Mouse (Mus musculus) heart, postnatal 0 days (tissue): ENCODE results near the gene Qprt. TPM values are rescaled to one million over a fixed set of nuclear protein-coding genes. Genes with fewer than 3 reads are reported as not detected.
"Not testable (repeated sequence)": the region's sequence is repeated elsewhere in the genome, so short reads cannot be mapped to it uniquely, and the experiment has no call there.

Experiments
- ATAC-seq: fragments of 200-750 bp; cut with Nextera tagmentation; 2 replicates; pipeline ENCODE4 v1.8.0; 2017; ENCODE audit warnings: low read depth, moderate number of reproducible peaks, moderate library complexity; ENCODE audit not compliant: insufficient read depth
- DNase-seq: peaks from one replicate; pipeline ENCODE4 v3.0.0-alpha.2; 2016; ENCODE audit warnings: low spot score
- H3K27ac ChIP-seq: fragments of 300-500 bp; sonication (generic); 2 replicates; pipeline ENCODE4 v1.5.1; 2014; ENCODE audit warnings: low read depth, mild to moderate bottlenecking
- H3K27me3 ChIP-seq: fragments of 300-500 bp; sonication (generic); 2 replicates; pipeline ENCODE4 v1.6.1; 2014; ENCODE audit warnings: low read length, mixed read lengths; ENCODE audit not compliant: control insufficient read depth, insufficient read depth
- H3K36me3 ChIP-seq: fragments of 300-500 bp; sonication (generic); replicated peaks from 2 replicates; pipeline ENCODE4 v1.6.1; 2014; ENCODE audit warnings: low read length, mixed read lengths; ENCODE audit not compliant: control insufficient read depth, insufficient read depth
- H3K4me1 ChIP-seq: fragments of 300-500 bp; sonication (generic); 2 replicates; pipeline ENCODE4 v1.6.1; 2014; ENCODE audit warnings: antibody characterized with exemption; ENCODE audit not compliant: control insufficient read depth, insufficient read depth
- H3K4me2 ChIP-seq: fragments of 300-500 bp; sonication (generic); 2 replicates; pipeline ENCODE4 v1.6.1; 2014; ENCODE audit warnings: low read depth, mild to moderate bottlenecking, low read length, moderate library complexity
- H3K4me3 ChIP-seq: fragments of 300-500 bp; sonication (generic); 2 replicates; pipeline ENCODE4 v1.5.1; 2014; ENCODE audit warnings: low read depth, low read length
- H3K9ac ChIP-seq: fragments of 300-500 bp; sonication (generic); replicated peaks from 2 replicates; pipeline ENCODE4 v1.6.1; 2014; ENCODE audit warnings: low read depth, low read length, mixed read lengths
- H3K9me3 ChIP-seq: fragments of 300-500 bp; sonication (generic); replicated peaks from 2 replicates; pipeline ENCODE4 v1.6.1; 2016; ENCODE audit warnings: low read length; ENCODE audit not compliant: control insufficient read depth
- CTCF ChIP-seq: IDR thresholded peaks from 2 replicates; pipeline ENCODE4 v1.5.1; 2016; ENCODE audit warnings: antibody characterized with exemption, control low read depth, low read depth
- EP300 ChIP-seq: IDR thresholded peaks from 2 replicates; pipeline ENCODE4 v1.6.1; 2016; ENCODE audit warnings: antibody characterized with exemption, low read depth
- WGBS: fragments of 180-500 bp; shearing (Covaris S2); extraction: QIAGEN DNeasy Blood & Tissue Kit; methylation state at CpG from one replicate; pipeline ENCODE4 v1.1.7; 2014; 5-methylcytosine and 5-hydroxymethylcytosine counted together
- polyA plus RNA-seq: library from polyadenylated mRNA; unstranded; fragments of >200 nt; fragmentation: Nextera tagmentation; extraction: Ambion mirVana; gene quantifications from 2 replicates; pipeline ENCODE4 v1.2.1, GENCODE M21; 2015
- total RNA-seq: library from RNA; depleted of rRNA; stranded (reverse); fragments of >200 nt; gene quantifications from 2 replicates; pipeline ENCODE4 v1.2.3, GENCODE M21; 2014; ENCODE audit warnings: low replicate concordance

The Qprt gene
- total and polyA plus RNA-seq, 2 experiments from 2014 or later, result 0.42 to 1.1 TPM

- Histone ChIP-seq H3K9me3 (no peaks in the 10 kb centered on the region), H3K27me3 (no peaks in the 10 kb centered on the region), H3K4me3 (no peak overlapping the region), H3K27ac (no peak overlapping the region), H3K36me3 (no peaks in the 10 kb centered on the region), H3K4me2 (no peak overlapping the region), H3K4me1 (peaks cover 9% of the 10 kb centered on the region; the same call in 1 of the 2 replicates), H3K9ac (no peak overlapping the region)
- no peak for TF ChIP-seq EP300
- no peak for TF ChIP-seq CTCF
- WGBS, result 86% methylated on average over 3 of the region's 3 CpGs
- ATAC-seq (no peak), DNase-seq (no peak)
Observed at GRCm38 (mm10) chr7:127088083-127088482, 33.9 kb downstream of the Qprt start.

GRCm38 (mm10) chr7:127087278-127088010 lies 34.6 kb downstream of the Qprt start, which contains the start of gene Zg16:
Zg16 (minus strand) TSS chr7:127087328.
- not testable (repeated sequence) for H3K9ac ChIP-seq, H3K4me1 ChIP-seq, H3K27me3 ChIP-seq, H3K9me3 ChIP-seq, H3K4me3 ChIP-seq, H3K27ac ChIP-seq, H3K36me3 ChIP-seq, ATAC-seq, H3K4me2 ChIP-seq, DNase-seq
- 58% methylated on average over 6 of the region's 6 CpGs for WGBS

- H3K27me3 ChIP-seq, DNase-seq, H3K27ac ChIP-seq, ATAC-seq, H3K4me1 ChIP-seq, H3K4me3 ChIP-seq, H3K4me2 ChIP-seq, H3K36me3 ChIP-seq, H3K9me3 ChIP-seq, H3K9ac ChIP-seq: not testable (repeated sequence)
- WGBS, result 40% methylated on average over 6 of the region's 6 CpGs
Observed at GRCm38 (mm10) chr7:127085751-127086150, 36.3 kb downstream of the Qprt start.

GRCm38 (mm10) chr7:127084794-127085193 lies 37.2 kb downstream of the Qprt start:
- no peak overlapping the region for H3K27ac ChIP-seq
- H3K4me2 ChIP-seq, result no peak overlapping the region
- H3K4me3 ChIP-seq, result no peak overlapping the region
- no peaks in the 10 kb centered on the region for H3K27me3 ChIP-seq
- no peak for DNase-seq
- no peak for ATAC-seq
- no peaks in the 10 kb centered on the region for H3K9me3 ChIP-seq
- 80% methylated on average over 2 of the region's 2 CpGs for WGBS
- no peak overlapping the region for H3K9ac ChIP-seq
- H3K4me1 ChIP-seq, result peaks cover 16% of the 10 kb centered on the region; the same call in 1 of the 2 replicates
- TF ChIP-seq EP300 (no peak), CTCF (no peak)
- H3K36me3 ChIP-seq, result no peaks in the 10 kb centered on the region

GRCm38 (mm10) chr7:127083689-127084088 lies 38.3 kb downstream of the Qprt start:
- H3K27me3 ChIP-seq, result no peaks in the 10 kb centered on the region
- H3K9me3 ChIP-seq, result no peaks in the 10 kb centered on the region
- no peak overlapping the region for H3K4me2 ChIP-seq
- TF ChIP-seq CTCF (no peak), EP300 (no peak)
- H3K4me3 ChIP-seq, result no peak overlapping the region
- no peak overlapping the region for H3K27ac ChIP-seq
- no peak overlapping the region for H3K9ac ChIP-seq
- H3K4me1 ChIP-seq, result peaks cover 7% of the 10 kb centered on the region; the same call in 1 of the 2 replicates
- no peaks in the 10 kb centered on the region for H3K36me3 ChIP-seq
- ATAC-seq (no peak), DNase-seq (no peak)
- WGBS, result 76% methylated on average over 4 of the region's 4 CpGs

GRCm38 (mm10) chr7:127082995-127083394 lies 39.0 kb downstream of the Qprt start:
- WGBS, result 41% methylated on average over 2 of the region's 2 CpGs
- TF ChIP-seq CTCF (no peak), EP300 (no peak)

More at GRCm38 (mm10) chr7:127082995-127083394, 39.0 kb downstream of the Qprt start:
- no peak for ATAC-seq
- DNase-seq, result no peak
- Histone ChIP-seq H3K4me2 (no peak overlapping the region), H3K9ac (no peak overlapping the region), H3K27ac (no peak overlapping the region), H3K4me3 (no peak overlapping the region), H3K9me3 (no peaks in the 10 kb centered on the region), H3K4me1 (peaks cover 7% of the 10 kb centered on the region; the same call in 1 of the 2 replicates), H3K27me3 (no peaks in the 10 kb centered on the region), H3K36me3 (no peaks in the 10 kb centered on the region)
